Mouse (Mus musculus) megakaryocyte-erythroid progenitor cell, adult 5-6 weeks (primary cell): ENCODE measurements around the gene Tchh. TPM values are rescaled to one million over a fixed set of nuclear protein-coding genes. Genes with fewer than 3 reads are reported as not detected.
"Not testable (repeated sequence)": the region's sequence is repeated elsewhere in the genome, so short reads cannot be mapped to it uniquely, and the experiment has no call there.

Experiments used
- ATAC-seq: replicated peaks from 2 replicates; pipeline ENCODE4 v1.8.0; 2016; ENCODE audit warnings: mild to moderate bottlenecking, inconsistent platforms; ENCODE audit not compliant: severe bottlenecking, poor library complexity, low FRiP score, low TSS enrichment
- total RNA-seq, 2 experiments: library from RNA; stranded (forward) in 1 of 2; stranded (reverse) in 1 of 2; fragments of 200-1000, 215-1000 nt in 1 of 2; fragments of >200 nt in 1 of 2; fragmentation: Nextera tagmentation in 1 of 2; gene quantifications; 2 replicates each; pipeline ENCODE4 v1.2.3; 2014 to 2017

Gene Tchh
- total RNA-seq, 2 experiments from 2014 or later = not detected

DNA sequence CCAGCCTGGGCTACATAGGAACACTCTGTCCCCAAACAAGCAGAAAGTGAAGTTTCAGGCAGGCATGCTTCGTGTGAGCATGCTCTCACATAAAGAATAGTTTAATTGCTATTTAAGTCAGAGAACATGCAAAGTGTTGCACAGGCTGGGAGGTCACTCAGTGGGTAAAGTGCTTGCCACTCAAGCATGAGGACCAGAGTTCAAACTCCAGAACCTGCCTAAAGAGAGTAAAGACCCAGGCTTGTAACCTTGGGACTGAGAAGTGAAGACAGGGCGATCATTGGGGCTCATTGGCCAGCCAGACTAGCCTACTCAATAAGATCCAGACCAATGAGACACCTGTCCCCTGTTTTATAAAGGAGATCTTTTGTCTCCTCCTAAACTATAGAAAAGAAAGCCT lies 46.4 kb downstream of the Tchh start:
- ATAC-seq = no peak

DNA sequence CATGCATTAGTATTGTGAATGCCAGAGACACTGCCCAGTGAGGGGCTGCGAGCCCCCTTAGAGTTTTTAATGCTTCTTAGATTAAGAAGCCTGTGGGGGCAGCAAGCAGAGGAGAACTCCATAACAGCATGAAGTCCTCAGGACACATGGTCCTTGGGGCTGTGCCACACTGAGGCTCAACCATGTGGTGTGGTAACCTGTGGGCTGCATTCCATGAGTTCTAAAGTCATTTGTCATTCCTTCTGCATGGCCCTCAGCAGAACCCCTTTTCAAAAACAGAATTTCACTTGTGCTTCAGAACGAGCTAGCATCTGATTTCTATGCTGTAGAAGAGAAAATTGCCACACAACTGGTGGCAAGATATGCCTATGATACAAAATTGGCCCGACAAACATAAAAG lies 50.0 kb downstream of the Tchh start:
- no peak for ATAC-seq

DNA sequence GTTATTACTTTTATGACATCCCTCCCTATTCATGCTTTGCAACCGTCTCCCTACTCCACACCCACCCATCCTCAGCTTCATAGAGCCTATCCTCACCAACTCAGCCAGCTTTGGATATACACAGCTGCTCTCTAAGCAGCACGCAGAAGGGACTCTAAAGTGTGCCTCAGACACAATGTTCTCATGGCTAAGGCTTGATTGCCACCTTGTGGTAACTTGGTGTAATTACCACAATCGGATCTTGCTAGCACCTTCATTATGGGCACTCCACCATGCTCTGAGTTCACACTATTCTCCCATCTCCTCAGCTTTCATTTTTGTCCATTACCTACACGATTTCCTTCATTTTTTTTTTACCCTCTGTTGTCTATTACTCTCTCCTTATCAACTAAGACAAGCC lies 51.9 kb downstream of the Tchh start:
- ATAC-seq = peak; percentile 95

DNA sequence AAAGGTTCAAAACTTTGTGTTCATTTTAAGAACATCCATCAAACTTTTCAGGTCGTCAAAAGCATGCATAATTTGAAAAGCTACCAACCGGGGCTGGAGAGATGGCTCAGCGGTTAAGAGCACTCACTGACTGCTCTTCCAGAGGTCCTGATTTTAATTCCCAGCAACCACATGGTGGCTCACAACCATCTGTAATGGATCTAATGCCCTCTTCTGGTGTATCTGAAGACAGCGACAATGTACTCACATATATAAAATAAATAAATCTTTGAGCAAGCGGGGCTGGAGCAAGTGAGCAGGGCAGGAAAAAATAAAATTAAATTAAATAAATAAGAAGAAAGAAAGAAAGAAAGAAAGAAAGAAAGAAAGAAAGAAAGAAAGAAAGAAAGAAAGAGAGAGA lies 52.6 kb downstream of the Tchh start:
- ATAC-seq = not testable (repeated sequence)

DNA sequence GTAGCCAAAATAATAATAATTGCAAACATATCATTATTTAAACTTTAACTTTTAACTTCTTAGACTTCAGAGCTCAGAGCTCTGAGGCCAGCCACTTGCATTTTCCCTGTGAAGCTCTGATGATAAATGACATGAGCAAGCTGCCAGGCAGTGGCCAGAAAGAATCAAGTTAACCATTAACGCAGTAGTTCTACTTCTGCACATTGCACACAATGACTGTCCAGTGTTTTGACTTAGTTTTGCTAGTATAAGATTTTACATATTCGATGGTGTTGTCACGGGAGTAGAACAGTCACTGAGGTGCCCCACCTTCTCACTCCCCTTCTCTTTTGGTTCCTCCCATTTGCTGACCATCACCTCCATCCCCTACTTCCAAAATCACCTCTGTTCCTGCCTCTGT lies 55.0 kb downstream of the Tchh start:
- ATAC-seq = no peak

Other genes starting within 250 kb of the Tchh start
- gene Flg2, start 245.1 kb upstream of the Tchh start, total RNA-seq (2014; fragmentation: Nextera tagmentation) = not detected in 2 replicates
- not detected in 2 replicates for gene Flg2, start 245.1 kb upstream of the Tchh start, total RNA-seq (2017)
- gene Flg, start 168.8 kb upstream of the Tchh start, total RNA-seq (2014; fragmentation: Nextera tagmentation) = not detected in 2 replicates
- gene Flg, start 168.8 kb upstream of the Tchh start, total RNA-seq (2017) = not detected in 2 replicates
- not detected in 2 replicates for gene Hrnr, start 122.6 kb upstream of the Tchh start, total RNA-seq (2014; fragmentation: Nextera tagmentation)
- gene Hrnr, start 122.6 kb upstream of the Tchh start, total RNA-seq (2017) = not detected in 2 replicates
- not detected in 2 replicates for gene Rptn, start 48.6 kb upstream of the Tchh start, total RNA-seq (2014; fragmentation: Nextera tagmentation)
- not detected in 2 replicates for gene Rptn, start 48.6 kb upstream of the Tchh start, total RNA-seq (2017)
- not detected in 2 replicates for gene Tchhl1, start 26.4 kb downstream of the Tchh start, total RNA-seq (2014; fragmentation: Nextera tagmentation)
- gene Tchhl1, start 26.4 kb downstream of the Tchh start, total RNA-seq (2017) = not detected in 2 replicates
- gene S100a11, start 78.2 kb downstream of the Tchh start, total RNA-seq (2014; fragmentation: Nextera tagmentation) = 147 and 173 TPM in 2 replicates
- 18.0 and 19.3 TPM in 2 replicates for gene S100a11, start 78.2 kb downstream of the Tchh start, total RNA-seq (2017)
- 176 and 197 TPM in 2 replicates for gene S100a10, start 112.8 kb downstream of the Tchh start, total RNA-seq (2014; fragmentation: Nextera tagmentation)
- gene S100a10, start 112.8 kb downstream of the Tchh start, total RNA-seq (2017) = 278 and 471 TPM in 2 replicates
- not detected in 2 replicates for gene Tdpoz2, start 210.4 kb downstream of the Tchh start, total RNA-seq (2014; fragmentation: Nextera tagmentation)
- gene Tdpoz2, start 210.4 kb downstream of the Tchh start, total RNA-seq (2017) = not detected in 2 replicates
- gene Tdpoz1, start 234.0 kb downstream of the Tchh start, total RNA-seq (2014; fragmentation: Nextera tagmentation) = not detected in 2 replicates
- not detected in 2 replicates for gene Tdpoz1, start 234.0 kb downstream of the Tchh start, total RNA-seq (2017)